Mouse (Mus musculus): ENCODE data around the gene Selenos. TPM values are rescaled to one million over a fixed set of nuclear protein-coding genes. Genes with fewer than 3 reads are reported as not detected.
A peak's percentile ranks its signal among the peaks of the same experiment; 100 is the strongest.

Selenos gene
- total RNA-seq, 1 experiment from 2014 or later = 51.3 TPM

DNA sequence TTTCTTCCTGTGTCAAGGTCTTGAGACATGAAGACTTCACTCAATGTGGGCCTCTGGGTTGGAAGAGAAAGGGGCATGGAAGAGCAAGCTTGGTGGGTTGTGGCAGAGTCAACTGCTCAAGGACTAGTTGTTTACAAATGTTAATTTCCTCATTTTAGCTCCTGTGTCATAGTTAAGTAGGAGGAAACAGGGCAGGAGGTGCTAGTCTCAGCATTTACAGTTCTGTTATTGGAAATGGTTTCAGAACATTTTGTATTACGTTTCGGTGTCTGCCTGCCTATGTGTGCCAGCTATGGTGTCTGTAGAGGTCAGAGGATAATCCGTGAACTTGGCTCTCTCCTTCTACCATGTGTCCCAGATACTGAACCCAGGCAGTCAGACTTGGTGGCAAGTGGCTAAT lies 56.2 kb downstream of the Selenos start:
- peak; percentile 70 to 79 for ATAC-seq (replicated peaks in 1 of 2; ENCODE audit: insufficient read depth in 1 of 2, low FRiP score in 2 of 2, low TSS enrichment in 1 of 2, low read depth in 1 of 2, poor library complexity in 2 of 2, severe bottlenecking in 2 of 2)

- ATAC-seq (replicated peaks in 1 of 2; ENCODE audit: insufficient read depth in 1 of 2, low FRiP score in 2 of 2, low TSS enrichment in 1 of 2, low read depth in 1 of 2, poor library complexity in 2 of 2, severe bottlenecking in 2 of 2) = no peak
Observed at GRCm38 (mm10) chr7:66136187-66136586, 56.7 kb downstream of the Selenos start.

- ATAC-seq (replicated peaks in 1 of 2; ENCODE audit: insufficient read depth in 1 of 2, low FRiP score in 2 of 2, low TSS enrichment in 1 of 2, low read depth in 1 of 2, poor library complexity in 2 of 2, severe bottlenecking in 2 of 2) = no peak
Observed at GRCm38 (mm10) chr7:66137309-66137708, 57.9 kb downstream of the Selenos start.

GRCm38 (mm10) chr7:66138301-66138700 lies 58.9 kb downstream of the Selenos start:
- no peak for ATAC-seq (replicated peaks in 1 of 2; ENCODE audit: insufficient read depth in 1 of 2, low FRiP score in 2 of 2, low TSS enrichment in 1 of 2, low read depth in 1 of 2, poor library complexity in 2 of 2, severe bottlenecking in 2 of 2)

GRCm38 (mm10) chr7:66138878-66139277 lies 59.4 kb downstream of the Selenos start:
- ATAC-seq (replicated peaks in 1 of 2; ENCODE audit: insufficient read depth in 1 of 2, low FRiP score in 2 of 2, low TSS enrichment in 1 of 2, low read depth in 1 of 2, poor library complexity in 2 of 2, severe bottlenecking in 2 of 2) = no peak

Other genes starting within 250 kb of the Selenos start
- gene Pcsk6, start 217.9 kb upstream of the Selenos start, total RNA-seq (2017) = not detected in 2 replicates
- gene Gm45213, start 36.0 kb upstream of the Selenos start, total RNA-seq (2017) = not detected in 2 replicates
- 107 and 126 TPM in 2 replicates for gene Snrpa1, start 20.6 kb upstream of the Selenos start, total RNA-seq (2017)
- gene Chsy1, start 29.9 kb downstream of the Selenos start, total RNA-seq (2017) = 42.1 and 43.3 TPM in 2 replicates